Comparison of ENCODE assay signal across 8 mouse cellular contexts in genomic region chr13:3610118-3610794, GRCm38 (mm10). TPM values are rescaled to one million over a fixed set of nuclear protein-coding genes. Genes with fewer than 3 reads are reported as not detected.
DNase-seq lines count a peak whose midpoint lies in the region; ATAC-seq and TF ChIP-seq lines count a peak whose summit lies in the region.

No protein-coding gene starts in this region.

- in situ Hi-C loops in Patski (cut with MboI; ENCODE audit: low pct_unique_long_range_greater_than_20kb): no loop called here

- H3K27ac ChIP-seq in embryonic facial prominence, embryonic 14.5 days (replicated peaks; ENCODE audit: low read depth, low read length): peak overlapping the region; percentile 88
- H3K27ac ChIP-seq in heart, embryonic 13.5 days (replicated peaks): peak overlapping the region; percentile 96
- H3K27ac ChIP-seq in kidney, embryonic 16.5 days (ENCODE audit: low read length): peak overlapping the region; percentile 88
- H3K27ac ChIP-seq in lung, embryonic 16.5 days (ENCODE audit: low read length): peak overlapping the region; percentile 81

- H3K27me3 ChIP-seq in Patski: no peaks in the 10 kb centered on the region
- no peaks in the 10 kb centered on the region for H3K27me3 ChIP-seq in embryonic facial prominence, embryonic 14.5 days (replicated peaks; ENCODE audit: control insufficient read depth, insufficient read depth, low read length)
- H3K27me3 ChIP-seq in heart, embryonic 13.5 days (replicated peaks): peaks cover 11% of the 10 kb centered on the region; the same call in 1 of the 2 replicates
- H3K27me3 ChIP-seq in kidney, embryonic 16.5 days (ENCODE audit: insufficient read depth, low read length): no peaks in the 10 kb centered on the region; the same call in 1 of the 2 replicates
- no peaks in the 10 kb centered on the region for H3K27me3 ChIP-seq in lung, embryonic 16.5 days (ENCODE audit: control insufficient read depth, insufficient read depth, low read depth, low read length)

- no peaks in the 10 kb centered on the region for H3K4me1 ChIP-seq in embryonic facial prominence, embryonic 14.5 days (ENCODE audit: control insufficient read depth, insufficient read depth, low read length)
- no peaks in the 10 kb centered on the region for H3K4me1 ChIP-seq in heart, embryonic 13.5 days
- 0 out of 2 replicates have a peak, but pooled peaks cover 2% of the 10 kb centered on the region for H3K4me1 ChIP-seq in kidney, embryonic 16.5 days (ENCODE audit: insufficient read depth, low read length)
- H3K4me1 ChIP-seq in lung, embryonic 16.5 days (replicated peaks; ENCODE audit: control insufficient read depth, insufficient read depth, low read length): no peaks in the 10 kb centered on the region

- POLR2A ChIA-PET in Patski (lab: Charles Lee): interaction anchor here (1.2 kb wide), 1 partner anchor 16 kb away, joined by 3 read pairs; no protein-coding TSS in a partner anchor

- peak overlapping the region; percentile 86 for H3K9ac ChIP-seq in embryonic facial prominence, embryonic 14.5 days (ENCODE audit: low read depth, low read length)
- peak overlapping the region; percentile 91 for H3K9ac ChIP-seq in heart, embryonic 13.5 days
- peak overlapping the region; percentile 88 for H3K9ac ChIP-seq in kidney, embryonic 16.5 days (replicated peaks; ENCODE audit: low read length)
- H3K9ac ChIP-seq in lung, embryonic 16.5 days (ENCODE audit: low read length): peak overlapping the region; percentile 60

- no peak for TF ChIP-seq CTCF in Patski (IDR thresholded peaks at IDR 0.05)

- no peak for DNase-seq in Patski (ENCODE audit: low read depth, low spot score)
- peak; percentile 50 for DNase-seq in embryonic facial prominence, embryonic 14.5 days (ENCODE audit: low spot score)
- peak; percentile 59 for DNase-seq in retina, postnatal 1 day
- no peak for DNase-seq in Muller cell, postnatal 12 days (ENCODE audit: inconsistent ontology term)

- WGBS in embryonic facial prominence, embryonic 14.5 days: under 1% methylated on average over 30 of the region's 50 CpGs
- under 1% methylated on average over 47 of the region's 50 CpGs for WGBS in heart, embryonic 13.5 days
- under 1% methylated on average over 40 of the region's 50 CpGs for WGBS in kidney, embryonic 16.5 days
- under 1% methylated on average over 32 of the region's 50 CpGs for WGBS in lung, embryonic 16.5 days

- H3K36me3 ChIP-seq in embryonic facial prominence, embryonic 14.5 days (ENCODE audit: control insufficient read depth, insufficient read depth, low read length): 0 out of 2 replicates have a peak, but pooled peaks cover 4% of the 10 kb centered on the region
- H3K36me3 ChIP-seq in heart, embryonic 13.5 days: no peaks in the 10 kb centered on the region
- no peaks in the 10 kb centered on the region for H3K36me3 ChIP-seq in kidney, embryonic 16.5 days (ENCODE audit: insufficient read depth, low read length)
- no peaks in the 10 kb centered on the region for H3K36me3 ChIP-seq in lung, embryonic 16.5 days (ENCODE audit: control insufficient read depth, insufficient read depth, low read length)

- ATAC-seq in CD4-positive, CD25-positive, alpha-beta regulatory T cell, adult 4 months: peak; percentile 22
- ATAC-seq in Patski: peak; percentile 31
- peak; percentile 35 for ATAC-seq in embryonic facial prominence, embryonic 14.5 days (ENCODE audit: low read depth)
- ATAC-seq in heart, embryonic 13.5 days (ENCODE audit: extremely low read depth, insufficient number of reproducible peaks, low FRiP score, low TSS enrichment): no peak
- peak; percentile 7 for ATAC-seq in kidney, embryonic 16.5 days (ENCODE audit: low FRiP score, low TSS enrichment)
- ATAC-seq in lung, embryonic 16.5 days (ENCODE audit: low read depth): peak; percentile 52

- peak overlapping the region; percentile 83 for H3K4me3 ChIP-seq in embryonic facial prominence, embryonic 14.5 days (ENCODE audit: low read depth, low read length)
- peak overlapping the region; percentile 98 for H3K4me3 ChIP-seq in heart, embryonic 13.5 days
- H3K4me3 ChIP-seq in kidney, embryonic 16.5 days (ENCODE audit: low read length): peak overlapping the region; percentile 96
- H3K4me3 ChIP-seq in lung, embryonic 16.5 days (ENCODE audit: low read length): peak overlapping the region; percentile 59

- CTCF ChIA-PET in Patski (lab: Charles Lee): interaction anchor here (1.1 to 2.1 kb wide), 2 partner anchors 11 to 24 kb away, joined by 4 to 7 read pairs; partner anchors contain the start of gene Asb13

- peak overlapping the region; percentile 59 for H3K4me2 ChIP-seq in embryonic facial prominence, embryonic 14.5 days (ENCODE audit: low read depth, low read length)
- H3K4me2 ChIP-seq in heart, embryonic 13.5 days: peak overlapping the region; percentile 84
- peak overlapping the region; percentile 64 for H3K4me2 ChIP-seq in kidney, embryonic 16.5 days (replicated peaks; ENCODE audit: low read depth, low read length)
- H3K4me2 ChIP-seq in lung, embryonic 16.5 days (ENCODE audit: low read depth, low read length): peak overlapping the region; percentile 66

- 0 out of 2 replicates have a peak, but pooled peaks cover 4% of the 10 kb centered on the region for H3K9me3 ChIP-seq in embryonic facial prominence, embryonic 14.5 days (ENCODE audit: control insufficient read depth, low read length)
- no peaks in the 10 kb centered on the region for H3K9me3 ChIP-seq in heart, embryonic 13.5 days
- peaks cover 6% of the 10 kb centered on the region; the same call in 1 of the 2 replicates for H3K9me3 ChIP-seq in kidney, embryonic 16.5 days (ENCODE audit: low read length)
- H3K9me3 ChIP-seq in lung, embryonic 16.5 days (ENCODE audit: control insufficient read depth, low read length): peaks cover 8% of the 10 kb centered on the region

RNA-seq across cellular contexts. Expression of gene Fam208b, which starts 0.7 kb away (rescaled TPM):
- polyA plus RNA-seq in CD4-positive, CD25-positive, alpha-beta regulatory T cell, adult 4 months (2017; shearing (Covaris generic)): 10 to 100 TPM; 32.0 to 33.3 TPM
- polyA plus RNA-seq in Patski (2021): 26.3 TPM
- 17.1 and 18.1 TPM in 2 replicates for polyA plus RNA-seq in embryonic facial prominence, embryonic 14.5 days (2014; fragmentation: Nextera tagmentation; extraction: Ambion mirVana)
- 7.8 and 9.3 TPM in 2 replicates for polyA plus RNA-seq in heart, embryonic 13.5 days (2015; fragmentation: Nextera tagmentation; extraction: Ambion mirVana)
- polyA plus RNA-seq in kidney, embryonic 16.5 days (2015; fragmentation: Nextera tagmentation; extraction: Ambion mirVana): 12.7 and 15.5 TPM in 2 replicates
- polyA plus RNA-seq in lung, embryonic 16.5 days (2015; fragmentation: Nextera tagmentation; extraction: Ambion mirVana): 10.1 and 10.4 TPM in 2 replicates

RNA-seq across cellular contexts. Expression of gene Asb13, which starts 23.6 kb away (rescaled TPM):
- polyA plus RNA-seq in CD4-positive, CD25-positive, alpha-beta regulatory T cell, adult 4 months (2017; shearing (Covaris generic)): 10 to 100 TPM; 24.9 to 35.4 TPM
- 14.2 TPM for polyA plus RNA-seq in Patski (2021)
- polyA plus RNA-seq in embryonic facial prominence, embryonic 14.5 days (2014; fragmentation: Nextera tagmentation; extraction: Ambion mirVana): 4.9 and 7.2 TPM in 2 replicates
- 4.1 and 5.9 TPM in 2 replicates for polyA plus RNA-seq in heart, embryonic 13.5 days (2015; fragmentation: Nextera tagmentation; extraction: Ambion mirVana)
- 16.0 and 19.8 TPM in 2 replicates for polyA plus RNA-seq in kidney, embryonic 16.5 days (2015; fragmentation: Nextera tagmentation; extraction: Ambion mirVana)
- polyA plus RNA-seq in lung, embryonic 16.5 days (2015; fragmentation: Nextera tagmentation; extraction: Ambion mirVana): 9.4 and 10.3 TPM in 2 replicates

Comparison
In these comparisons a context has a peak if more than half of its experiments do, and no peak if none do; other contexts are left out.
1. DNase-seq: peak in embryonic facial prominence, embryonic 14.5 days (single experiment) and retina, postnatal 1 day (single experiment); none in Patski (single experiment) and Muller cell, postnatal 12 days (single experiment).
2. Peak in every context shown above with its lines, with median percentiles within 50 percentile points of each other: H3K27ac ChIP-seq, H3K4me2 ChIP-seq, H3K4me3 ChIP-seq and H3K9ac ChIP-seq.